Mouse (Mus musculus): ENCODE data around the gene Hnrnpr. TPM values are rescaled to one million over a fixed set of nuclear protein-coding genes. Genes with fewer than 3 reads are reported as not detected.

Gene Hnrnpr
- polyA plus RNA-seq, 1 experiment: 21.0 TPM

GRCm38 (mm10) chr4:136285348-136285810 lies 25.4 kb upstream of the Hnrnpr start:
- H3K27me3 ChIP-seq (ENCODE audit: control insufficient read depth, insufficient read depth, low read length): no peaks in the 10 kb centered on the region

GRCm38 (mm10) chr4:136285811-136286371 lies 24.9 kb upstream of the Hnrnpr start:
- H3K4me3 ChIP-seq (ENCODE audit: control insufficient read depth, insufficient read depth, low read length): peak overlapping the region; percentile 72
- peak overlapping the region; percentile 43 for H3K27ac ChIP-seq (ENCODE audit: control insufficient read depth, insufficient read depth, low read length)
- H3K27me3 ChIP-seq (ENCODE audit: control insufficient read depth, insufficient read depth, low read length): no peaks in the 10 kb centered on the region
- WGBS: under 1% methylated on average over 29 of the region's 29 CpGs
- H3K4me1 ChIP-seq (replicated peaks; ENCODE audit: control insufficient read depth, insufficient read depth, low read length): peaks cover 9% of the 10 kb centered on the region
- DNase-seq: peak; percentile 96
- TF ChIP-seq POLR2A (IDR thresholded peaks at IDR 0.05; ENCODE audit: control insufficient read depth, extremely low read depth, insufficient read depth, low read length, poor library complexity) (peak; percentile 51; the same call in 1 of the 2 replicates), CTCF (IDR thresholded peaks at IDR 0.05; ENCODE audit: borderline replicate concordance, control insufficient read depth, extremely low read depth, insufficient read depth, low read length, poor library complexity) (peak; percentile 34; the same call in 1 of the 2 replicates)
- H3K36me3 ChIP-seq (ENCODE audit: control insufficient read depth, insufficient read depth, low read length): peaks cover 13% of the 10 kb centered on the region

More at GRCm38 (mm10) chr4:136285348-136285810, 25.4 kb upstream of the Hnrnpr start:
- TF ChIP-seq POLR2A (IDR thresholded peaks at IDR 0.05; ENCODE audit: control insufficient read depth, extremely low read depth, insufficient read depth, low read length, poor library complexity) (0 out of 2 replicates have a peak, but pooled peaks have one; percentile 36), CTCF (IDR thresholded peaks at IDR 0.05; ENCODE audit: borderline replicate concordance, control insufficient read depth, extremely low read depth, insufficient read depth, low read length, poor library complexity) (no peak)
- Histone ChIP-seq H3K4me3 (ENCODE audit: control insufficient read depth, insufficient read depth, low read length) (peak overlapping the region; percentile 63), H3K36me3 (ENCODE audit: control insufficient read depth, insufficient read depth, low read length) (peaks cover 8% of the 10 kb centered on the region), H3K4me1 (replicated peaks; ENCODE audit: control insufficient read depth, insufficient read depth, low read length) (peaks cover 9% of the 10 kb centered on the region), H3K27ac (ENCODE audit: control insufficient read depth, insufficient read depth, low read length) (peak overlapping the region; percentile 43)
- under 1% methylated on average over 25 of the region's 25 CpGs for WGBS
- peak; percentile 92 for DNase-seq

GRCm38 (mm10) chr4:136289918-136290780 lies 20.6 kb upstream of the Hnrnpr start:
- no peak for TF ChIP-seq CTCF (IDR thresholded peaks at IDR 0.05; ENCODE audit: borderline replicate concordance, control insufficient read depth, extremely low read depth, insufficient read depth, low read length, poor library complexity)
- TF ChIP-seq POLR2A (IDR thresholded peaks at IDR 0.05; ENCODE audit: control insufficient read depth, extremely low read depth, insufficient read depth, low read length, poor library complexity): no peak
- H3K27ac ChIP-seq (ENCODE audit: control insufficient read depth, insufficient read depth, low read length): no peak overlapping the region
- WGBS: 97% methylated on average over 66 of the region's 66 CpGs
- peaks cover 3% of the 10 kb centered on the region; the same call in 1 of the 2 replicates for H3K4me1 ChIP-seq (replicated peaks; ENCODE audit: control insufficient read depth, insufficient read depth, low read length)
- no peak overlapping the region for H3K4me3 ChIP-seq (ENCODE audit: control insufficient read depth, insufficient read depth, low read length)
- H3K27me3 ChIP-seq (ENCODE audit: control insufficient read depth, insufficient read depth, low read length): no peaks in the 10 kb centered on the region
- no peak for DNase-seq
- H3K36me3 ChIP-seq (ENCODE audit: control insufficient read depth, insufficient read depth, low read length): peaks cover 41% of the 10 kb centered on the region

GRCm38 (mm10) chr4:136290781-136291595 lies 19.8 kb upstream of the Hnrnpr start:
- no peak for DNase-seq
- H3K4me1 ChIP-seq (replicated peaks; ENCODE audit: control insufficient read depth, insufficient read depth, low read length): 0 out of 2 replicates have a peak, but pooled peaks cover 3% of the 10 kb centered on the region
- no peak overlapping the region for H3K27ac ChIP-seq (ENCODE audit: control insufficient read depth, insufficient read depth, low read length)
- peaks cover 41% of the 10 kb centered on the region for H3K36me3 ChIP-seq (ENCODE audit: control insufficient read depth, insufficient read depth, low read length)
- H3K4me3 ChIP-seq (ENCODE audit: control insufficient read depth, insufficient read depth, low read length): no peak overlapping the region
- WGBS: 96% methylated on average over 39 of the region's 39 CpGs
- H3K27me3 ChIP-seq (ENCODE audit: control insufficient read depth, insufficient read depth, low read length): no peaks in the 10 kb centered on the region
- TF ChIP-seq CTCF (IDR thresholded peaks at IDR 0.05; ENCODE audit: borderline replicate concordance, control insufficient read depth, extremely low read depth, insufficient read depth, low read length, poor library complexity) (no peak), POLR2A (IDR thresholded peaks at IDR 0.05; ENCODE audit: control insufficient read depth, extremely low read depth, insufficient read depth, low read length, poor library complexity) (no peak)

- peaks cover 41% of the 10 kb centered on the region for H3K36me3 ChIP-seq (ENCODE audit: control insufficient read depth, insufficient read depth, low read length)
- WGBS: 96% methylated on average over 6 of the region's 6 CpGs
Observed at GRCm38 (mm10) chr4:136291692-136292091, 19.1 kb upstream of the Hnrnpr start.

More at GRCm38 (mm10) chr4:136291692-136292091, 19.1 kb upstream of the Hnrnpr start:
- Histone ChIP-seq H3K27ac (ENCODE audit: control insufficient read depth, insufficient read depth, low read length) (no peak overlapping the region), H3K4me3 (ENCODE audit: control insufficient read depth, insufficient read depth, low read length) (no peak overlapping the region), H3K4me1 (replicated peaks; ENCODE audit: control insufficient read depth, insufficient read depth, low read length) (0 out of 2 replicates have a peak, but pooled peaks cover 1% of the 10 kb centered on the region), H3K27me3 (ENCODE audit: control insufficient read depth, insufficient read depth, low read length) (no peaks in the 10 kb centered on the region)
- no peak for TF ChIP-seq POLR2A (IDR thresholded peaks at IDR 0.05; ENCODE audit: control insufficient read depth, extremely low read depth, insufficient read depth, low read length, poor library complexity)
- no peak for TF ChIP-seq CTCF (IDR thresholded peaks at IDR 0.05; ENCODE audit: borderline replicate concordance, control insufficient read depth, extremely low read depth, insufficient read depth, low read length, poor library complexity)
- DNase-seq: no peak
